Mouse (Mus musculus) thymus, postnatal 4 days (tissue): ENCODE results near the gene Arhgap19.

ENCODE experiments used
- DNase-seq: peaks from one replicate; pipeline ENCODE4 v3.0.0; 2021

Gene Arhgap19

DNA sequence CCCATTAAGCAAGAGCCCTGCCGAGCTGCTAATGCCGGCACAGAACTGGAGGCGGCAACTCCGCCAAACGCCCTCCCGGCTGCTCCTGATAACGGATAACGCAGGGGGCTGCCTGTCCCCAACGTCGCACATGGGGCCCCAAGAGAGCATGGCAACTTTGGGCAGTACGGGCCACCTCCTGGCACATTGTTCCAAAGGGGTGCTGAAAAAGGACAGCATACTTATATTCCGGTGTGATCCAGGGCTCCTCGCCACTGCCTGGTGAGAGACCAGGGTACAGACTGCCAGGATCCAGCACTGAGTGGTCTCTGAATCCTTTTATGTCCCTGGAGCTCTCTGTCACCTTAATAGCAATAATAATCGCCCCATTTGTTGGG lies 63.4 kb downstream of the Arhgap19 start:
- DNase-seq: no peak

DNA sequence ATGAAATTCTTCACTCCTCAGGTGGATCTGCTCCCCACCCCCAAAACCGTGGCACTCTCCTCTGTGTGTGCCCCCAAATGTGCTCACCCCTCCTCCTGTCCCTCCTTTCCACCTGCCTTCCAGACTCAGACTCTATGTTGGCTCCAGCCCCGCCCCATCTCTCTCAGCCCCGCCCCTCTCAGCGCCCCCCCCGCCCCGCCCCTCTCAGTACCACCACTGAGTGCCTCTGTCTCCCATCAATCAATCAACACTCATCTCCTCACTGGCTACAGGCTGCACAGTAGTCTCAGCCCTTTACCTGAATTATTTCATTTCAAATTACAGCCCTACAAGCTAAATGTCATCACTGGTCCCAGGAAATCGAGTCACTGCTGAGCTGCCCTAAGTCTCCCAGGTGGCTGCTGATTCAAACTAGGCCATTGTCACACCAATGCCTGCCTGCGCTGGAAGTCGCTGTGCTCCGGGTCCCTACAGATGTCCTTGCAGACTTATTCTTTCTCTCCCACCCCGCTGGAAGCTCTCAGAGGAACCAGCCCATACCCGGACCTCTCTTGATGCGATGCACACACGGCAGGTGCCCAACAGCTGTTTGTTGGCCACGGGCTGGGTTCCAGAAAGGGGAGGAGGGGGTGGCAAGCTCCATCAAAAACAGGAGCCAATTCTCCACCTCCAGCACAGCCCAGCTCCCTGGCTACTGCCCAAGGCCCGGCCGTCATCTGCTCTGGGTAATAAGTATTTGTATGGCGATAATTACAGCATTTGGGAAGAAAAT lies 64.0 kb downstream of the Arhgap19 start:
- DNase-seq: no peak

DNA sequence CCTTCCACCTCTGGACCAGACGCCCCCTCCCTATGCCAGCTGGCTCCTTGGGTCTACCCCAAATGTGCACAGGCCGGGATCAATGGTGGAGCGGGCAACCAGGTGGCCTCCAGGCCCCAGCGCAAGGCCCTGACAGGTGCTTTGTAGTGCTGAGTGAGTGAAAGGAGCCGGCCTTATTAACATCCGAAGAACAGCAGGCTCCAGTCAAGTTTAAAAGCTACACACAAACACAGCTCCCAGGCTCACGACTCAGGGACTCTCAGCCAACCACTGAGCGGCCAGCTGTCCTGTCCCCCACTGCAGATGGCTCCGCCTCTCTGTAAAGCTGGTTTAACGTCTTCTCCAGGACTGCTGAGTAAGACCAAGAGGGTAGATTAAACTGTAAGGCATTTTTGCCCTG lies 67.2 kb downstream of the Arhgap19 start:
- no peak for DNase-seq

DNA sequence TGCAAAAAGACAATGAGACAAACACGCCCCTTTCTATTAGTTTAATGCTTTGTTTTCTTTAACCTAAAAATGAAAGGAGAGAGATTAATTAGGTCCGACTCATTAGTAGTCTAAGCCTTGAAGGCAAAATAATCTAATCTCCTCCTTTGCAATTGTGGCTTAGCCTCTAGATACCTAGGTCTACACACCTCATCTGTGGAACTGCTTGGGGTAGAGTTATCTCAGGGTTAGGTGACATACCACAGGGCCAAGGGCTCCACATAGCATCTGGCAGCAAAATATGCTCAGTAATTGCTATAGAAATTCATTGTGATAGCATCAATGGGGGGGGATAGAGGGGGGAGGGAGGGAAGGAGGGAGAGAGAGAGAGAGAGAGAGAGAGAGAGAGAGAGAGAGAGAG lies 76.4 kb downstream of the Arhgap19 start:
- no peak for DNase-seq

DNA sequence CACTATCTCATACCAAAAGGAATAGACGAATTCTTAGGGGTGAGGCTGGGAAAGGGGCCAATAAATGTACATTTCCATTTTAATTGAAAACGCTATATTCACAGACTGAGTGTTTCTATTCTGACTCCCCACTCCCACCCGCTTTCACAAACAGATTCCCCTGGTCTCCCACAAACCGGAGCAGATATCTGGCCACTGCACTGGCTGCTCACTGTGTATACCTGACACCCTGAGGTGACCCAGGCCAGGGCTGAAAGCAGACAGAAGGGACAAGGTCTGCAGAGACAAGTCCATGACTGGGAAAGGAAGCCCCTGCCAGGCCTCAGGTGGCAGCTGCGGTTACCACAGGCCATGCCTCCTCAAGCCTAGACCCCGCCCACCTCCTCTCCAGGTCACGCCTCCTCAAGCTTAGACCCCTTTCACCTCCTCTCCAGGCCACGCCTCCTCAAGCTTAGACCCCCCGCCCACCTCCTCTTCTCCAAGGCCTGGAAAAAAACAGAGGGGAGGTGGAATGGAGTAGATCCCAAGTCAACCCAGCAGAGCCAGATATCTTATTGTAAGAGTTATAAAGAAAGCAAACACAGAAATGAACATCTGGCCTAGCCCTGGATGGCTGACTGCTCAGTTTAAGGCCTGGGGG lies 76.9 kb downstream of the Arhgap19 start:
- peak; percentile 68 for DNase-seq

DNA sequence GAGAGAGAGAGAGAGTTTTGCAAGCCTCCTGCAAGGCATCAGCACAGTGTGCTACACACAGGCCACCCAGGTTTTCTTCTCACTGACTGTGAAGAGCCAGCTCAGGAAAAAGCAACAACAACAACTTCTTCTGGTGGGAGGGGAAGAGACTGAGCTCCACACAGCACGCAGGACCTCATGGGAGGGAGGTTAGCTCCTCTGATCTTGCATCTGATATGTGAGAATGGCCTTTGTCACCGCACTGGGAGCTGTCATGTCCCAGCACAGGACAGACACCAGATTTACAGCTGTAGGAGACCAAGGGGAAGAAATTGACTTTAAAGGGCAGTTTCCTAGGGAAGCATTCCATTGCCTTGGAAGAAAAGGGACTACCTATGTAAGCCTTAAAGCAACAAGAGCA lies 78.5 kb downstream of the Arhgap19 start:
- no peak for DNase-seq

DNA sequence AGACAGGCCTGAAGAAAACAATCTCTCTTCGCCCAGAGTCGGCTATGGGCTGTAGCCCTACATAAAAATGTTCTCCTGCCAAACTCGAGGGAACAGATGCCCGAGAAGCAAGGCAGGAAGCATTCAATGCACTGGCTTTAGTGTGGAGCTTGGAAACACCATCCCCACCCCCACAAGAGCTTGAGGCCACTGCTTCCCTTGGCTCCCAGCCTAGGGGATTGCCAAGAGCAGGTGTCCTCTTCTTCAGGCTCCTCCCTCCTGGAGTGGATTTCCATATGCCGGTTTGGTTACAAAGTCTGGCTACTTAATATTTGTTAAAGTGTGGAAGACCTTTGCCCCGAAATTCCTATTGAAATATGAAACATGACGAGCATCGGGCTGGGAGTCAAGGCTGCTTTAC lies 82.4 kb downstream of the Arhgap19 start:
- no peak for DNase-seq
